Mouse (Mus musculus): Measurements from ENCODE around the gene Plekhs1.
"Not testable (repeated sequence)": the region's sequence is repeated elsewhere in the genome, so short reads cannot be mapped to it uniquely, and the experiment has no call there.

The Plekhs1 gene

GRCm38 (mm10) chr19:56530529-56530928 is 69.1 kb downstream of the Plekhs1 start:
- not testable (repeated sequence) for DNase-seq (ENCODE audit: low spot score)

- no peak for DNase-seq (ENCODE audit: low spot score)
Measured at GRCm38 (mm10) chr19:56531251-56531650, 69.8 kb downstream of the Plekhs1 start.

- no peak for DNase-seq (ENCODE audit: low spot score)
Measured at GRCm38 (mm10) chr19:56533291-56534071, 72.0 kb downstream of the Plekhs1 start.

GRCm38 (mm10) chr19:56534337-56534736 is 72.9 kb downstream of the Plekhs1 start:
- DNase-seq (ENCODE audit: low spot score) = no peak

- DNase-seq (ENCODE audit: low spot score) = no peak
Measured at GRCm38 (mm10) chr19:56535064-56535463, 73.6 kb downstream of the Plekhs1 start.

- DNase-seq (ENCODE audit: low spot score) = no peak
Measured at GRCm38 (mm10) chr19:56535765-56536164, 74.3 kb downstream of the Plekhs1 start.
